Mouse (Mus musculus): ENCODE measurements around the gene Fbxw10. TPM values are rescaled to one million over a fixed set of nuclear protein-coding genes. Genes with fewer than 3 reads are reported as not detected.

Gene Fbxw10
- total and polyA plus RNA-seq, 2 experiments from 2014 or later = 0.36 to 0.37 TPM

DNA sequence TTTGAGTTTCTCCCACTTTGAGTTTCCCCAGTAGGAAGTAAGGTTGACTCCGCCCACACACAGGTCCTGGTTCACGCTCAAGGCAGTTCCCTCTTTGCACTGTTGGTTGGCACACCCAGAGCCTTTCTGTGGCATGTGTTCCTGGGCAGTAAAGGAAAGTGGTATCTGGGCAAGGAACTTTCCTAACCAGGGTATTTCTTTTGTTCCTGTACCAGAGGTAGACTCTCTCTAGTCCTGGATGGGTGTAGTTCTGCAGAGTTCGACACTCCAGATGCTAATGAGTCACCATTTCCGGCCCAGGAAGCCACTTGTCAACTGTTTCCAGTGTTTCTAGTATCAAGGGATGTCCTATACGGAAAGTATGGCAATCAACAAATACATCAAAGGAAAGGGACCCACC, 25.0 kb upstream of the Fbxw10 start:
- no peak for ATAC-seq
- Histone ChIP-seq H3K27ac (no peak overlapping the region), H3K4me1 (ENCODE audit: insufficient read depth, low read length) (peaks cover 8% of the 10 kb centered on the region; the same call in 1 of the 2 replicates), H3K9me3 (ENCODE audit: low read length) (no peaks in the 10 kb centered on the region), H3K27me3 (ENCODE audit: insufficient read depth, low read length) (no peaks in the 10 kb centered on the region), H3K36me3 (ENCODE audit: insufficient read depth, low read length) (no peaks in the 10 kb centered on the region), H3K9ac (replicated peaks; ENCODE audit: low read length) (no peak overlapping the region), H3K4me3 (ENCODE audit: low read length) (no peak overlapping the region), H3K4me2 (ENCODE audit: low read depth, low read length) (peak overlapping the region; percentile 72)
- WGBS = 75% methylated on average over 5 of the region's 5 CpGs
- no peak for DNase-seq (ENCODE audit: low spot score)
- no peak for TF ChIP-seq CTCF (IDR thresholded peaks at IDR 0.05; ENCODE audit: low read depth)

DNA sequence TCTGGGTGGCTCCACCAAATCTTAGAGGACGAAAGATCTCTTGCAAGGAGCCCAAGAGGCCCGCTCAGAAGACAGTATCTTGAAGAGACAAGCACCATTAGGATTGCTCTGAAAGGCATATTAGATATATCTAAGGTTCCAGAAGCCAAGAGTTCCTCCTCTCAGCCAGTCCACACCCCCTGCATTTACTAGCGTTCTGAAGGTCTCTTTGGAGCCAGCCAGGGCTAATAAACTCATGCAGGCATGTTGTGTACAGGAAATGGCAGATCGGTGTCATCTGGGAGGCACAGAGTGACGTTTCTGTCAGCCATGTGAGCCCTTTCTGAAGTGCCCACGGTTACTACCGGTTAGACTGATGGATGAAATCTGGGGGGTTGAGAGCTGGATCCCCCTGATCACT, 22.7 kb upstream of the Fbxw10 start:
- DNase-seq (ENCODE audit: low spot score) = no peak
- Histone ChIP-seq H3K27me3 (ENCODE audit: insufficient read depth, low read length) (no peaks in the 10 kb centered on the region), H3K9me3 (ENCODE audit: low read length) (no peaks in the 10 kb centered on the region), H3K36me3 (ENCODE audit: insufficient read depth, low read length) (no peaks in the 10 kb centered on the region), H3K27ac (no peak overlapping the region), H3K4me2 (ENCODE audit: low read depth, low read length) (no peak overlapping the region), H3K9ac (replicated peaks; ENCODE audit: low read length) (no peak overlapping the region), H3K4me1 (ENCODE audit: insufficient read depth, low read length) (peaks cover 8% of the 10 kb centered on the region; the same call in 1 of the 2 replicates), H3K4me3 (ENCODE audit: low read length) (no peak overlapping the region)
- ATAC-seq = no peak
- 79% methylated on average over 7 of the region's 7 CpGs for WGBS
- no peak for TF ChIP-seq CTCF (IDR thresholded peaks at IDR 0.05; ENCODE audit: low read depth)

DNA sequence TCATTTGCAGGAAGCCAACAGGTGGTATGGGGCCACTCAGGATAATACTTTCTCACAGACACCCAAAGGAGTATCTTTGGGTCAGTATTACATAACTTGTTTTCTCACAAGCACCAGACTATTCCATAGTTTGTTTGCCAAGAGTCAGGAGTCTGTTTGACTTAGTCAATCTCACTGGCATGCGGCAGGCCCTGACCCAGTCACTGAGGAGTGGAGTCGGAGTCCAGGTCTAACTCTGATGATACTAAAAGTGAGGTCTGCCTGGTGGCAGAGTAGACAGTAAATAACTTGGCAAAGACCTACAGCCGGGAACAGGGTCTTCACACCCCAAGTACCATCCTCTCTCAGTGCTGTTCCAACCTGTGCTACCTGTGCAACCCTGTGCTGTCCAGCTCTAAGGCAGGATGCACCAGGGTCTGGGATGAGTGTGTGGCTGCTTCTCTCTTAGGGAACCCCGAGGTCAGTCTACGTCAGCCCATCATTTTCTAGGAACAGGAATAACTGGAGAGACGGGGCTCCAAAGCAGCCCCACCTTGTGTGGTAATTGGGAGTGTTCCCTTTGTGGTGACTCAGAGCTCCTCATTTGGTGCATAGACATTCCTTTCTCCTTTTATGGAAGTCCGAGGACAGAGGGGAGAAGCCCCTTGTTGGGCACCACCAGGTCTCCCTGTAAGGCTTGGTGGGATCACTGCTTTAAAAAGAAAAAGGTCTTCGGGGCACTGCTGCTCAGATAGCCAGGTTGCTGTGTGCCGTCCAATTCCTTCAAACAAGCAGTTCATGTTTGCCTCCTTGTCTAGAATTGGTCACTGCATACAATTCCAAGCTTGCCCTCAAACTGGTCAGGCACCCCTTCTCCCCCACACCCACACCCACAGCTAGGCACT, 21.4 kb upstream of the Fbxw10 start:
- no peaks in the 10 kb centered on the region for H3K27me3 ChIP-seq (ENCODE audit: insufficient read depth, low read length)
- H3K4me2 ChIP-seq (ENCODE audit: low read depth, low read length) = no peak overlapping the region
- WGBS = 85% methylated on average over 9 of the region's 9 CpGs
- H3K9me3 ChIP-seq (ENCODE audit: low read length) = no peaks in the 10 kb centered on the region
- ATAC-seq (no peak), DNase-seq (ENCODE audit: low spot score) (no peak)
- H3K36me3 ChIP-seq (ENCODE audit: insufficient read depth, low read length) = no peaks in the 10 kb centered on the region
- no peak overlapping the region for H3K4me3 ChIP-seq (ENCODE audit: low read length)
- H3K9ac ChIP-seq (replicated peaks; ENCODE audit: low read length) = no peak overlapping the region
- TF ChIP-seq CTCF (IDR thresholded peaks at IDR 0.05; ENCODE audit: low read depth) = no peak
- 0 out of 2 replicates have a peak, but pooled peaks cover 3% of the 10 kb centered on the region for H3K4me1 ChIP-seq (ENCODE audit: insufficient read depth, low read length)
- H3K27ac ChIP-seq = no peak overlapping the region

DNA sequence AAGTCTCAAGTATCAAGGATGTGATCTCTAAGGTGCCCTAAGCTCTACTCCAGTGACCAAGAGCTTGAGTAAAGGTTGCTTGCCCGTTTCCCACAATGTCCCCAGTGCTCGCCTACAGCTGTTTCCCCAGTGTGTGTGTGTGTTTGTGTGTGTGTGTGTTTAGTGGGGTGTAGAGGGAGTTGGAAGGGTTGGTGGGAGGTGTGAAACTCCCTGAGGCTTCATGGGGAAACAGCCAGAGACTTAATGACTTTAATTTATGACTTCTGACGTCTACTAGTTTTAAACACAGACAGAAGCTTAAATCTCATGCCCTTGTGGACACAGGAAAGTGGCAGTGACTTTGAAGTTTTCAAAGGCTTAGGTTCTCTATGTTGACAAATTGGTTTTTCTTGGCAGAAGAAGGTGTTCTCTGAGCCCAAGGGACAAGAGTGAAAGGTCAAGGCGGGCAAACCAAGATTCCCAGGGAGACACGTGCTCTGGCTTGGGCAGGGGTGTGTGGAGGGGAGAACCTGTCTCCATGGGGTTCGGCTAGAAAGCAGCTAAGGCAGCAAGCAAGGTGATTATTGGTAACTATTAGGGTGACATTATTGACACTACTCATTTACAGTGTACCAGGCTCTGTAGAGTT, 20.6 kb upstream of the Fbxw10 start:
- 76% methylated on average over 6 of the region's 6 CpGs for WGBS
- no peak for TF ChIP-seq CTCF (IDR thresholded peaks at IDR 0.05; ENCODE audit: low read depth)
- DNase-seq (ENCODE audit: low spot score) = no peak
- Histone ChIP-seq H3K4me3 (ENCODE audit: low read length) (no peak overlapping the region), H3K4me1 (ENCODE audit: insufficient read depth, low read length) (0 out of 2 replicates have a peak, but pooled peaks cover 3% of the 10 kb centered on the region), H3K27me3 (ENCODE audit: insufficient read depth, low read length) (no peaks in the 10 kb centered on the region), H3K9ac (replicated peaks; ENCODE audit: low read length) (no peak overlapping the region), H3K4me2 (ENCODE audit: low read depth, low read length) (no peak overlapping the region), H3K9me3 (ENCODE audit: low read length) (no peaks in the 10 kb centered on the region), H3K36me3 (ENCODE audit: insufficient read depth, low read length) (no peaks in the 10 kb centered on the region), H3K27ac (no peak overlapping the region)
- ATAC-seq = no peak

DNA sequence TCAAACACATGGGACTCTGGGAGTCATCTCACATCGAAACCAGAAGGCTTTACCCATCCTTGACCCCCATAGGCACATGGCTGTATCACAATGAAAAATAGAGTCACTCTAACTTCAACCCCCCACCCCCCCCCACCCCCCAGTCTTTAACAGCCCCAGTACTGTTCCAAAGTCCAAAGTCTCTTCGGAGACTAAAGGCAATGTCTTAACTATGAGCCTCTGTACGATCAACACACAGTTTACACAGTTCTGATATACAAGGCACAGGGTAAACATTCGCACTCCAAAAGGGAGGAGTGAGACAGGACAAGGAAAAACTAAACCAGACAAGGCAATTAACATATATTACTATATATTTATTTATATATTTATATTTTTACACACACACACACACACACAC, 19.7 kb upstream of the Fbxw10 start:
- no peak for ATAC-seq
- Histone ChIP-seq H3K36me3 (ENCODE audit: insufficient read depth, low read length) (no peaks in the 10 kb centered on the region), H3K4me3 (ENCODE audit: low read length) (no peak overlapping the region), H3K9ac (replicated peaks; ENCODE audit: low read length) (no peak overlapping the region), H3K4me2 (ENCODE audit: low read depth, low read length) (no peak overlapping the region), H3K4me1 (ENCODE audit: insufficient read depth, low read length) (no peaks in the 10 kb centered on the region), H3K9me3 (ENCODE audit: low read length) (no peaks in the 10 kb centered on the region), H3K27ac (no peak overlapping the region), H3K27me3 (ENCODE audit: insufficient read depth, low read length) (no peaks in the 10 kb centered on the region)
- WGBS = 92% methylated on average over 4 of the region's 4 CpGs
- TF ChIP-seq CTCF (IDR thresholded peaks at IDR 0.05; ENCODE audit: low read depth) = no peak
- no peak for DNase-seq (ENCODE audit: low spot score)

DNA sequence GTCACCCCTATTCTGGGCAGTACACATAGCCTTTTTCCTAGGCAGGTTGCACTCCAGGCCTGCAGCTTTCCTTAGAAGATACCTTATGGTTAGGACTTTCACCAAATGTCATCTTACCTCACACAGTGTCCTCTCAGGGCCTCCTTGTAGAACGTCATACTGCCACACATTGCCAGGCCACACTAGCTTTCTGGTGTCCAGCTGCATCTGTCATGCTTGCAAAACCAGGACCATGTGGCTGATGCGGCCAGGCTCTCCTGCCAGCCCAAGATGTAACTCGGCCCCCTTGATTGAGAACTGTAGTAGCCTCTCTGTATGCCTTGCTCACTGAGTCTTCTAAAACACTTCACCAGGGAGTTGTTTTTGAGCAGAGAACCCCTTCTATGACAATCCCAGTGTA, 19.0 kb upstream of the Fbxw10 start:
- no peaks in the 10 kb centered on the region for H3K9me3 ChIP-seq (ENCODE audit: low read length)
- DNase-seq (ENCODE audit: low spot score) (no peak), ATAC-seq (no peak)
- WGBS = 77% methylated on average over 3 of the region's 3 CpGs
- TF ChIP-seq CTCF (IDR thresholded peaks at IDR 0.05; ENCODE audit: low read depth) = no peak
- H3K27ac ChIP-seq = no peak overlapping the region
- H3K4me2 ChIP-seq (ENCODE audit: low read depth, low read length) = no peak overlapping the region
- no peaks in the 10 kb centered on the region for H3K4me1 ChIP-seq (ENCODE audit: insufficient read depth, low read length)
- no peak overlapping the region for H3K4me3 ChIP-seq (ENCODE audit: low read length)
- no peak overlapping the region for H3K9ac ChIP-seq (replicated peaks; ENCODE audit: low read length)
- H3K36me3 ChIP-seq (ENCODE audit: insufficient read depth, low read length) = no peaks in the 10 kb centered on the region
- H3K27me3 ChIP-seq (ENCODE audit: insufficient read depth, low read length) = no peaks in the 10 kb centered on the region

DNA sequence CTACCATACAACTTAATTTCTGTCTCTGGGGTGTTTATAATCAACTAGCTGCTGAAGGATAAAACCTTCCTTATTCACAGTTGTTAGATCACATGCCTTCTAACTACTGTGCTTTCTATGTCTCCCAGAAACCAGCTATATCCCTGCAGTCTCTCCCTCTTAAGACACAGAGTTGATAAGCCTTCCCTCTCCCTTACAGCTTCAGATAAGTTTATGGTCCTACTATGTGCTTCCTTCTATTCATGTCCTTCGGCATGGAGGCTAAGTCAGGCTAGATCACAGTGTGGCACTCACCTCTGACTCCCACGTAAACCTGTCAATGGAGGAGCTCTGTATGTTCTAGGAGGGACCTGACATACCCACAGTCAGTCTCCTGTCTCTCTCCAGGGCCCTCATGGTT, 16.5 kb upstream of the Fbxw10 start:
- Histone ChIP-seq H3K27me3 (ENCODE audit: insufficient read depth, low read length) (no peaks in the 10 kb centered on the region), H3K36me3 (ENCODE audit: insufficient read depth, low read length) (no peaks in the 10 kb centered on the region), H3K4me3 (ENCODE audit: low read length) (no peak overlapping the region), H3K4me2 (ENCODE audit: low read depth, low read length) (no peak overlapping the region), H3K27ac (no peak overlapping the region), H3K9me3 (ENCODE audit: low read length) (no peaks in the 10 kb centered on the region), H3K4me1 (ENCODE audit: insufficient read depth, low read length) (no peaks in the 10 kb centered on the region), H3K9ac (replicated peaks; ENCODE audit: low read length) (no peak overlapping the region)
- TF ChIP-seq CTCF (IDR thresholded peaks at IDR 0.05; ENCODE audit: low read depth) = no peak
- DNase-seq (ENCODE audit: low spot score) (no peak), ATAC-seq (no peak)
- 82% methylated on average over 2 of the region's 2 CpGs for WGBS
